Mouse (Mus musculus) induced T-regulatory cell, adult 2 months (primary cell): ENCODE data around the gene Gm3646.

ENCODE experiments used
- DNase-seq: peaks from one replicate; pipeline ENCODE4 v3.0.0-alpha.2; 2012; ENCODE audit warnings: low read depth

The Gm3646 gene

GRCm38 (mm10) chr1:39805243-39805979 is at the start of gene Gm3646:
Gm3646 (minus strand) TSS chr1:39805332.
- no peak for DNase-seq

GRCm38 (mm10) chr1:39847066-39847465 is 41.9 kb upstream of the Gm3646 start:
- peak; percentile 79 for DNase-seq

GRCm38 (mm10) chr1:39846031-39846550 is 41.0 kb upstream of the Gm3646 start:
- no peak for DNase-seq

GRCm38 (mm10) chr1:39843328-39843727 is 38.2 kb upstream of the Gm3646 start:
- peak; percentile 70 for DNase-seq

- peak; percentile 94 for DNase-seq
Measured at GRCm38 (mm10) chr1:39842218-39843007, 37.3 kb upstream of the Gm3646 start.

- peak; percentile 46 for DNase-seq
Measured at GRCm38 (mm10) chr1:39840856-39841255, 35.7 kb upstream of the Gm3646 start.

GRCm38 (mm10) chr1:39839838-39840237 is 34.7 kb upstream of the Gm3646 start:
- DNase-seq: peak; percentile 60

- DNase-seq: no peak
Measured at GRCm38 (mm10) chr1:39839217-39839616, 34.1 kb upstream of the Gm3646 start.

- no peak for DNase-seq
Measured at GRCm38 (mm10) chr1:39838487-39839169, 33.5 kb upstream of the Gm3646 start.

- DNase-seq: no peak
Measured at GRCm38 (mm10) chr1:39831594-39832039, 26.5 kb upstream of the Gm3646 start.

- no peak for DNase-seq
Measured at GRCm38 (mm10) chr1:39830786-39831593, 25.9 kb upstream of the Gm3646 start.

- DNase-seq: no peak
Measured at GRCm38 (mm10) chr1:39824902-39825301, 19.8 kb upstream of the Gm3646 start.

GRCm38 (mm10) chr1:39824240-39824639 is 19.1 kb upstream of the Gm3646 start:
- no peak for DNase-seq

- no peak for DNase-seq
Measured at GRCm38 (mm10) chr1:39819596-39819995, 14.5 kb upstream of the Gm3646 start.

- DNase-seq: peak; percentile 27
Measured at GRCm38 (mm10) chr1:39815766-39816165, 10.6 kb upstream of the Gm3646 start.

GRCm38 (mm10) chr1:39813067-39813466 is 7.9 kb upstream of the Gm3646 start:
- DNase-seq: no peak

- DNase-seq: no peak
Measured at GRCm38 (mm10) chr1:39804789-39805188, 343 bp downstream of the Gm3646 start.

GRCm38 (mm10) chr1:39802946-39803345 is 2.2 kb downstream of the Gm3646 start:
- no peak for DNase-seq

GRCm38 (mm10) chr1:39797496-39797895 is 7.6 kb downstream of the Gm3646 start:
- DNase-seq: no peak

GRCm38 (mm10) chr1:39796765-39797164 is 8.4 kb downstream of the Gm3646 start:
- no peak for DNase-seq

- no peak for DNase-seq
Measured at GRCm38 (mm10) chr1:39784632-39785031, 20.5 kb downstream of the Gm3646 start.
